Comparison of ENCODE assay signal across 19 mouse cellular contexts in genomic region chr13:53274771-53275170, GRCm38 (mm10). TPM values are rescaled to one million over a fixed set of nuclear protein-coding genes. Genes with fewer than 3 reads are reported as not detected.
DNase-seq lines count a peak whose midpoint lies in the region; ATAC-seq and TF ChIP-seq lines count a peak whose summit lies in the region.
"Had no signal": no experiment of that assay in that cellular context is flagged by ENCODE, and none has a peak within 500 bp of the region (broad histone marks: within the 10 kb centered on the region; RNA-seq: fewer than 3 reads in every experiment).

No protein-coding gene starts in this region.

- H3K9me3 ChIP-seq in lung, embryonic 15.5 days, result no peaks in the 10 kb centered on the region
- H3K9me3 ChIP-seq in limb, embryonic 15.5 days, result no peaks in the 10 kb centered on the region
- H3K9me3 ChIP-seq in neural tube, embryonic 15.5 days (replicated peaks), result no peaks in the 10 kb centered on the region
- H3K9me3 ChIP-seq: forebrain, embryonic 15.5 days; limb, embryonic 13.5 days; liver, embryonic 15.5 days; midbrain, embryonic 15.5 days had no signal

- H3K9ac ChIP-seq in heart, adult 2 months (ENCODE audit: low read depth, low read length), result no peak overlapping the region
- H3K9ac ChIP-seq in lung, embryonic 15.5 days, result no peak overlapping the region
- H3K9ac ChIP-seq in limb, embryonic 15.5 days, result no peak overlapping the region
- no peak overlapping the region for H3K9ac ChIP-seq in neural tube, embryonic 15.5 days (replicated peaks)
- H3K9ac ChIP-seq: forebrain, embryonic 15.5 days; hindbrain, embryonic 14.5 days; limb, embryonic 13.5 days; liver, embryonic 15.5 days; midbrain, embryonic 15.5 days had no signal

- no peak for TF ChIP-seq CTCF in heart, adult 2 months (IDR thresholded peaks at IDR 0.05)
- TF ChIP-seq CTCF in lung, adult 2 months (IDR thresholded peaks at IDR 0.05; ENCODE audit: insufficient read depth, low read length), result no peak
- no peak for TF ChIP-seq CTCF in left cerebral cortex, adult 2 months (IDR thresholded peaks at IDR 0.05)

- H3K27me3 ChIP-seq in heart, adult 2 months (ENCODE audit: control insufficient read depth, insufficient read depth, low read length), result no peaks in the 10 kb centered on the region
- H3K27me3 ChIP-seq in lung, embryonic 15.5 days, result no peaks in the 10 kb centered on the region
- no peaks in the 10 kb centered on the region for H3K27me3 ChIP-seq in limb, embryonic 15.5 days
- no peaks in the 10 kb centered on the region for H3K27me3 ChIP-seq in neural tube, embryonic 15.5 days (replicated peaks)
- H3K27me3 ChIP-seq: forebrain, embryonic 15.5 days; limb, embryonic 13.5 days; liver, embryonic 15.5 days; midbrain, embryonic 15.5 days had no signal

- DNase-seq in heart, adult 2 months, result no peak
- DNase-seq in heart, postnatal 25 days (ENCODE audit: low spot score), result no peak
- no peak for DNase-seq in lung, adult 2 months
- no peak for DNase-seq in left cerebral cortex, adult 2 months (ENCODE audit: extremely low spot score in 1 of 2, low spot score in 2 of 2)
- DNase-seq in cerebellum, adult 9-10 months, result no peak
- DNase-seq: adrenal gland, adult 8-10 months; cerebellum, postnatal 25 days; kidney, adult 2 months; thymus, adult 2 months had no signal

- intact Hi-C loops in heart, adult 2 months (cut with DNase I), result loop anchor here (5.0 kb wide), 1 partner anchor 37 kb away; no protein-coding TSS in a partner anchor
- intact Hi-C loops in heart, postnatal 25 days (cut with DNase I), result no loop called here
- intact Hi-C loops in left cerebral cortex, adult 2 months (cut with DNase I), result no loop called here

- H3K27ac ChIP-seq in heart, adult 2 months, result 0 out of 2 replicates have a peak overlapping the region, but pooled peaks have one; percentile 33
- H3K27ac ChIP-seq in lung, embryonic 15.5 days, result peak overlapping the region; percentile 60
- 0 out of 2 replicates have a peak overlapping the region, but pooled peaks have one; percentile 1 for H3K27ac ChIP-seq in limb, embryonic 15.5 days
- H3K27ac ChIP-seq in left cerebral cortex, adult 2 months, result no peak overlapping the region
- no peak overlapping the region for H3K27ac ChIP-seq in neural tube, embryonic 15.5 days (replicated peaks)
- H3K27ac ChIP-seq: forebrain, embryonic 15.5 days; hindbrain, embryonic 14.5 days; limb, embryonic 13.5 days; liver, embryonic 15.5 days; midbrain, embryonic 15.5 days had no signal

- no peak for TF ChIP-seq POLR2A in heart, adult 2 months (IDR thresholded peaks at IDR 0.05; ENCODE audit: insufficient read depth, low read depth, low read length)
- no peak for TF ChIP-seq POLR2A in lung, adult 2 months (IDR thresholded peaks at IDR 0.05; ENCODE audit: borderline replicate concordance, extremely low read depth, low read depth, low read length)

- no peaks in the 10 kb centered on the region for H3K79me2 ChIP-seq in heart, adult 2 months (replicated peaks; ENCODE audit: control insufficient read depth, insufficient read depth, low read length)

- 73% methylated on average over 1 of the region's 1 CpGs for WGBS in heart, adult 2 months
- WGBS in lung, embryonic 15.5 days, result 47% methylated on average over 1 of the region's 1 CpGs
- WGBS in lung, adult 2 months, result 78% methylated on average over 1 of the region's 1 CpGs
- WGBS in limb, embryonic 15.5 days, result 40% methylated on average over 1 of the region's 1 CpGs
- 69% methylated on average over 1 of the region's 1 CpGs for WGBS in neural tube, embryonic 15.5 days

- no peaks in the 10 kb centered on the region; the same call in 1 of the 2 replicates for H3K4me1 ChIP-seq in heart, adult 2 months (ENCODE audit: control insufficient read depth, insufficient read depth, low read length)
- peaks cover 47% of the 10 kb centered on the region for H3K4me1 ChIP-seq in lung, embryonic 15.5 days
- H3K4me1 ChIP-seq in lung, adult 2 months (ENCODE audit: control insufficient read depth, insufficient read depth, low read length), result no peaks in the 10 kb centered on the region
- peaks cover 26% of the 10 kb centered on the region for H3K4me1 ChIP-seq in limb, embryonic 15.5 days
- peaks cover 7% of the 10 kb centered on the region for H3K4me1 ChIP-seq in neural tube, embryonic 15.5 days
- H3K4me1 ChIP-seq: liver, embryonic 15.5 days; midbrain, embryonic 15.5 days had no signal

- no peak for TF ChIP-seq EP300 in heart, adult 2 months (IDR thresholded peaks at IDR 0.05; ENCODE audit: insufficient read depth, low read depth, low read length)

- ATAC-seq in lung, embryonic 15.5 days (ENCODE audit: borderline replicate concordance, extremely low read depth, low FRiP score, low TSS enrichment), result peak; percentile 78
- no peak for ATAC-seq in limb, embryonic 15.5 days (ENCODE audit: insufficient number of reproducible peaks, low FRiP score, low TSS enrichment, low read depth)
- no peak for ATAC-seq in neural tube, embryonic 15.5 days (ENCODE audit: low FRiP score)
- ATAC-seq: forebrain, embryonic 15.5 days; midbrain, embryonic 15.5 days had no signal

- no peak overlapping the region for H3K4me2 ChIP-seq in lung, embryonic 15.5 days
- no peak overlapping the region for H3K4me2 ChIP-seq in limb, embryonic 15.5 days
- H3K4me2 ChIP-seq in neural tube, embryonic 15.5 days, result no peak overlapping the region
- H3K4me2 ChIP-seq: forebrain, embryonic 15.5 days; hindbrain, embryonic 14.5 days; limb, embryonic 13.5 days; liver, embryonic 15.5 days; midbrain, embryonic 15.5 days had no signal

- H3K4me3 ChIP-seq in heart, adult 2 months, result no peak overlapping the region
- H3K4me3 ChIP-seq in lung, embryonic 15.5 days, result no peak overlapping the region
- H3K4me3 ChIP-seq in lung, adult 2 months (replicated peaks; ENCODE audit: extremely low read depth, low read depth, low read length), result no peak overlapping the region
- no peak overlapping the region for H3K4me3 ChIP-seq in limb, embryonic 15.5 days
- no peak overlapping the region for H3K4me3 ChIP-seq in left cerebral cortex, adult 2 months
- no peak overlapping the region for H3K4me3 ChIP-seq in neural tube, embryonic 15.5 days (replicated peaks)
- H3K4me3 ChIP-seq: forebrain, embryonic 15.5 days; limb, embryonic 13.5 days; liver, embryonic 15.5 days; midbrain, embryonic 15.5 days had no signal

- H3K36me3 ChIP-seq in heart, adult 2 months (ENCODE audit: control insufficient read depth, insufficient read depth, low read length), result no peaks in the 10 kb centered on the region
- H3K36me3 ChIP-seq in lung, embryonic 15.5 days, result no peaks in the 10 kb centered on the region
- no peaks in the 10 kb centered on the region for H3K36me3 ChIP-seq in limb, embryonic 15.5 days
- no peaks in the 10 kb centered on the region for H3K36me3 ChIP-seq in neural tube, embryonic 15.5 days
- H3K36me3 ChIP-seq: forebrain, embryonic 15.5 days; limb, embryonic 13.5 days; liver, embryonic 15.5 days; midbrain, embryonic 15.5 days had no signal

RNA-seq across cellular contexts. Expression of gene Ror2, which starts 11.2 kb away (rescaled TPM):
- 1 to 10 TPM; 1.1 to 1.9 TPM for total RNA-seq in heart, adult 2 months (2021)
- polyA plus RNA-seq in heart, adult 2 months (2012; rRNA removed), result 1.5 and 1.6 TPM in 2 replicates
- total RNA-seq in heart, postnatal 25 days (2021), result 1 to 10 TPM; 1.5 to 1.8 TPM
- 17.1 and 17.6 TPM in 2 replicates for polyA plus RNA-seq in lung, embryonic 15.5 days (2015; fragmentation: Nextera tagmentation; extraction: Ambion mirVana)
- polyA plus RNA-seq in lung, adult 2 months (2012; rRNA removed), result 4.0 and 4.3 TPM in 2 replicates
- polyA plus RNA-seq in limb, embryonic 15.5 days (2015; fragmentation: Nextera tagmentation; extraction: Ambion mirVana), result 17.4 and 21.7 TPM in 2 replicates
- total RNA-seq in left cerebral cortex, adult 2 months (2021), result 1 to 10 TPM; 1.0 to 1.4 TPM
- 3.4 and 4.8 TPM in 2 replicates for polyA plus RNA-seq in neural tube, embryonic 15.5 days (2015; fragmentation: Nextera tagmentation; extraction: Ambion mirVana)
- total RNA-seq: granulocyte monocyte progenitor cell, adult 5-6 weeks; megakaryocyte, adult 5-6 weeks had no signal

Comparison
In these comparisons a context has a peak if more than half of its experiments do, and no peak if none do; other contexts are left out.
1. H3K27ac ChIP-seq: peak in heart, adult 2 months (single experiment), lung, embryonic 15.5 days (single experiment) and limb, embryonic 15.5 days (single experiment); none in left cerebral cortex, adult 2 months (single experiment) and neural tube, embryonic 15.5 days (single experiment).